Mouse (Mus musculus) frontal cortex, postnatal 36 days (tissue): ENCODE measurements around the gene Flad1.
A peak's percentile ranks its signal among the peaks of the same experiment; 100 is the strongest.

Source experiments
- DNase-seq, 2 experiments: peaks; one replicate each; pipeline ENCODE4 v3.0.0; 2022; ENCODE audit warnings: low spot score in 2 of 2

The Flad1 gene

DNA sequence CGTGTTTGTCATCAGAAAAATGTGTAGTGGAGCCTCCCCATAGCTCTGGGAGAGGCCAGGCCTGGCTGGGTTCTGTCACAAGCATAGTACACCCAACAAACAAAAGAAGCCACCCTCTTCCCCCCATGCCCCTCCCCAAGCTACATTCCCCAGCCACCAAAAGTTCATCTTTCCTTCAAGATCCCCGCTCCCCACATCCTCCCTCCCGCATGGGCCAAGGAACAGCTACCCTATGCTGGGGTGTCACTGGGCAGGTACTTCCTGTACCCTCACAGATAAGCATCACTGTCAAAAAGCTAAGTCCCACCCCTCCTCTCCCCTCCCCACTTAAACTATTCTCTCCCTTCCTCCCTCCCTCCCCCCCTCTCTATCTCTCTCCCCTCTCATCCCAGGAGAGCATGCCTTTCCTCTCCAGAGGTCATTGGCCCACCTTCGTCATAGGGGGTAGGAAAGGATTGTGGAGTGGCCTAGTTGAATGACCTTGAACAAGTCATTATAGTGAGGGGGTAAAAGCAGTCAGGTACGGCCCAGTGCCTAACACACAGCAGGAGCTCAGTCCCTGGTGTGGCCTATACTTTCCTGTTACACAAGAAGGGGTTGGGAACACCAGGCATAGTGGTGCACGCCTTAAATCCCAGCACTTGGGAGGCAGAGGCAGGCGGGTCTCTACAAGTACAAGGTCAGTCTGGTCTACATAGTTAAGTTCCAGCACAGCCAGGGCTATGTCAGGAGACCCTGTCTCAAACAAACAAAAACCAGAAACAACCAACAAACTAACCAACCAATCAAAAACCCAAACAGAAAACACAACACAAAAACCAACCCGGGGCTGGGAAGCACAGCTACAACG lies 29.4 kb downstream of the Flad1 start:
- no peak for DNase-seq

DNA sequence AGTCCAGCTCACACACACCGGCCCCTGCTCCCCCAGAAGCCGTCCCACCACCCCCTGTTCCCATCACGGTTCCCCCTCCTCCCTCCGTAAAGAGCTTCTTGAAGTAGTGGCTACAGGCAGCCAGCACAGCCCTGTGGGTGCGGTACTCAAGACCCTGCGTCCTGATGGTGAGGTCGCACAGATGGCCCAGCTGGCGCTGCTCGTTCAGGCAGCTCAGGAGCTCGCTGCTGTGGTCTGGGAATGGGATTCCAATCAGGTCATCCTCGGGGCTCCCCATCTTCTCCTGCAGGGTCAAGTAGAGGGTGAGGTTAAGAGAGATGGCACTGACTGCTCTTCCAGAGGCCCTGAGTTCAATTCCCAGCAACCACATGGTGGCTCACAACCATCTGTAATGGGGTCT lies 30.4 kb downstream of the Flad1 start:
- DNase-seq = no peak

DNA sequence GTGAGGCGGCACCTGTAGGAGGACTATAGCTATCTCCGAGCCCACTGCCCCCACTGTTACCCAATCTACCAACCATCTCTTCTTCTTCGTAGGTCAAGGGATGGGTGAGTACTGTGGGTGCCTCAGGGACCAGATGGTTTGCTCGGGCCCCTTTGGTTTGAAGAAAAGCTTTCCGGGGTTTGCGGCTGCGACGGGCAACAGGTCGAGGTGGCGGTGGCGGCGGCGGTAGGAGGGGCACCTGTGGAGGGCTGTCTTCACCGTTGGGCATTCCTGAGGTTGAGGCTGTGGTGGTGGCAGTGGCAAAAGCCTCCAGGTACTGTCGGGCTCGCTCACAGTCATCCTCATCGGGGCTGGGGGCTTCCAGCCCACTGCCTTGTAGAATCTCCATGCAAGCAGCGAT lies 31.0 kb downstream of the Flad1 start:
- DNase-seq = no peak

DNA sequence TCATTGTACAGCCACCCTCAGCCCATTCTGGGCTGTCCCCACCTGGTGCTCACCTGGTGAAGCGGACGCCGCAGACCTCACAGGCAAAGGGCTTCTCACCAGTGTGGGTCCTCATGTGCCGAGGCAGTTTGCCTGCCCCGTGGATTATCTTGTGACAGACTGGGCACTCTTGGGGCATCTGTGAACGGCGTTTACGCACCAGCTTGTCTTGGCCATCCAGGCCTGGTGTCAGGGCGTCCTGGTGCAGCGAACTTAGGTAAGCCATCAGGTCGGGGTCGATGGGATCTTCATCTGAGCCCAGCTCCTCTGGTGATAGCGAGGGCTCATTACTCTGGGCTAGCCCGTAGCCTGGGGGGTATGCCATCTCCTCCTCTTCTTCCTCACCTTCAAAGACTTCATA lies 31.4 kb downstream of the Flad1 start:
- no peak for DNase-seq

DNA sequence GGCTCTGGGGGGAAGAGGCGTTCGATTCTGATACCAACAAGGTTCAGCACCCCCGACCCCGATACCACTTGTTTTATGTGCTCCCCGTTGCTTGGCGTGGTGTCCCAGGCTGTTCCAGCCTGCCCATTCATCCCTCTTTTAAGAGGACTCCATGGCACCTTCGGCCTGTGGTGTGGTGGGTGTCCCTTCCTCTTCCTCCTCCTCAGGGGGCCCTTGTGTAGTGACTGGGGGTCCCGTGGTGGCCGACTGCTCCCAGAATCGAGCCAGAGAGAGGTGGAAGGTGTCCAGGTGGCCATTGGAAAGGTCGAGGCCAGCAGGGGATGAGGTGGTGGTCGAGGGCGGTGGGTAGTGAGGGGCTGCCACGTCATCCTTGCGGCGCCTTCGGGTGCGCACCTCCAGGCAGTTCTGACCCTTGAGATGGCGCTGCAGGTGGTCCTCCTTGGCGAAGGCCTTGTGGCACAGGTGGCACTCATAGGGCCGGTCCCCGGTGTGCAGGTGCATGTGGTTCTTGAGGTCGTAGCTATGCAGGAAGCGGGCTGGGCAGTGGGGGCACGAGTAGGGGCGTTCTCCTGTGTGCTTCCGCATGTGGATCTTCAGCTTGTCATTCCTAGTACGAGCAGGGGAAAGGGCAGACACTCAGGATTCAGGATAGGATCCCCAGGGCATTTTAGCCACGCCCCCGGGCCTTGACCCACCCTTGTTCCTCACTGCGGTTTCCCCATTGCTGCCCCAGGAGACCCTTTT lies 32.1 kb downstream of the Flad1 start:
- DNase-seq = no peak

DNA sequence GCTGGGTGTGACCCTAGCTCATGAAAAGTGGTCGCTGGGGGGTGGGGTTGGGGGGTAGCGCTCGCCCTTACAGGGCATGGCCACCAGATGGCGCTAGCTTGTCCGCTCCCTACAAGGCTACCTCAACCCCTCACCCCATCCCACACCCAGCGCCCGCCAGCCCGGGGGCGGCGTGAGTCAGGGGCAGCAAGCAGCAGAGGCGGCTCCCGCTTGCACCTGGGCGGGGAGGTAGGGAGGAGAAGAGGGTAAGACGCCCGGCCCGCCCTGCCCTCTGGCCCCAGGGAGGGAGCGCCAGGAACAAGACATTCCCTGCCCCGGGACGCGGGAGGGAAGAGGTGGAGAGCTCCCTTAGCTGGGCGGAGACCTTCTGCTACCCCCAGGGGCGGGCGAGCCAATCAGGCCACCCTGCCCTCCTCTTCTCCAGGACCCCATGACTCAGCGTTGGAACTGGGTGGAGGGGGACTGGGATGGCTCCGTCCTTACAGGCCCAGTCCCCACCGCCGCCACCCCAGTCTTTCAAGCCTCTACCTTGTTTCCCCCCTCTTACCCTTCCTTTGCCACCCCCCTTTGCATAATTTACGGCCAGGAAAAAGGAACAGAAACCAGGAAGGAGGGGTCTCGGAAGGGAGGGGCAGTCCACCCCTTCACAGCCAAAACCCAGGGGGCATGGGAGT lies 33.1 kb downstream of the Flad1 start:
- DNase-seq = peak; percentile 59 to 76

DNA sequence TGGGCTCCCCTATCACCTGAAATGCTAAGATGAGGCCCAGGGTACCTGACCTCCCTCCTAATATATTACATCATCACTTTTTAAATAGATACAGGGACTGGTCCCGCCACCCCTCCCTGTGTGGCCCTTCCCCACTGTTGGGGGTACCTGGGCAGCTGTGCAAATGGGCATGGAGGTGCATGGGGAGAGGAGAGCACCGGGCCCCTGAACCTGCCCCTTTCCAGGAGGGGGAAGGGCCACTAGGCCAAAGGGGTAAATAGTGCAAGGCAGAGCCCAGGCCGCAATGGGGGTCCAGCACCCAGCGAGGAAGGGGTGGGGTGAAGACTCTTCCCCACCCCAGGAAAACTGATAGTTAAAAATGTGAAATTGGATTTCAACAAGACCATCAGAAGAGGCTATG lies 33.8 kb downstream of the Flad1 start:
- DNase-seq = no peak

DNA sequence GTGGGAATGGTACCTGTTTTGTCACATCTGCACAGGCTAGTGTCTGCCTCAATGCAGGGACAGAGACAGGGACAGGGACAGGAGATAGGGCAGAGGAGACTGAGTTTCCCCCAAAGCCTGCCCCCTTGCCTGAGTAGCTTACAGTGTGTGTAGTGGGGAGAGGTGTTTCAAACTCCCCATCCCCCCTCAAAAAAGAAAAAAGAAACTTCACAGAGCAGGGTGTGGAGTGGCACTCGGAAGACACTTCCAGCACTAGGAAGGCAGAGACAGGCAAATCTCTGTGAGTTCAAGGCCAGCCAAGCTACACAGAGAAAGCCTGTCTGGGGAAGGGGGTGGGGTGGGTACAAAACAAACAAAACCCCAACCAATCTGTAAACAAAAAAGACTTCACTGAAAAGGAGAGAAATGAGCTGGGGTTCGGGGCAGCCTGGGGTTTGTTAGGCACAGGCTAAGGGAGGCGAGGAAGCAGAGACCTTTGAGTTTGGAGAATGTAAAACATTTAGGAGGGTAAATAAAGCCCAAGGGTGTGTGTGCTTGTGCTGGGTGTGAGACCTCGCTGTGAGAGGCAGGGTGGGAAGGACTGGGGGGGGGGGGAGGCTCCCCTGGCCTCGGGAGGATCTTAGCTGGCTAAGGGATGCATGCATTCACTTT lies 38.0 kb downstream of the Flad1 start:
- no peak for DNase-seq

DNA sequence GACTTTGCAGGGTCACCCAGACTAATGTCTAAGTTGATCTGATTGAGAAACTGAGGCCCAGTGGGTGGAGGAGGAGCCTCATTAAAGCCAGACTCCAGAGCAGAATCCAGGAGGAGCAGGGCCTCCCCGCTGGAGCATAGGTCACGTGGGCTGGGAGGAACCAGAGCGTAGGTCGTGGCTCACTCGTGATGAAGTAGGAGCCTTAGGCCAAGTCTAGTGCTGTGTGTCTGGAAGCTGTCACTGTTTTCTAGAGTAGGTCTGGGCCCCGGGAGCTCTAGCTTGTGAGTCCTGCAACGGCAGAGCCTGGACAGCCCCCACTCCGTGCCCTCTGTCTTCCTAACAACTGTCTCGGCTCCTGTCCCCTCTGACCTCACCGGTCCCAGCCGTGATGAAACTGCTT lies 44.3 kb downstream of the Flad1 start:
- DNase-seq = no peak

DNA sequence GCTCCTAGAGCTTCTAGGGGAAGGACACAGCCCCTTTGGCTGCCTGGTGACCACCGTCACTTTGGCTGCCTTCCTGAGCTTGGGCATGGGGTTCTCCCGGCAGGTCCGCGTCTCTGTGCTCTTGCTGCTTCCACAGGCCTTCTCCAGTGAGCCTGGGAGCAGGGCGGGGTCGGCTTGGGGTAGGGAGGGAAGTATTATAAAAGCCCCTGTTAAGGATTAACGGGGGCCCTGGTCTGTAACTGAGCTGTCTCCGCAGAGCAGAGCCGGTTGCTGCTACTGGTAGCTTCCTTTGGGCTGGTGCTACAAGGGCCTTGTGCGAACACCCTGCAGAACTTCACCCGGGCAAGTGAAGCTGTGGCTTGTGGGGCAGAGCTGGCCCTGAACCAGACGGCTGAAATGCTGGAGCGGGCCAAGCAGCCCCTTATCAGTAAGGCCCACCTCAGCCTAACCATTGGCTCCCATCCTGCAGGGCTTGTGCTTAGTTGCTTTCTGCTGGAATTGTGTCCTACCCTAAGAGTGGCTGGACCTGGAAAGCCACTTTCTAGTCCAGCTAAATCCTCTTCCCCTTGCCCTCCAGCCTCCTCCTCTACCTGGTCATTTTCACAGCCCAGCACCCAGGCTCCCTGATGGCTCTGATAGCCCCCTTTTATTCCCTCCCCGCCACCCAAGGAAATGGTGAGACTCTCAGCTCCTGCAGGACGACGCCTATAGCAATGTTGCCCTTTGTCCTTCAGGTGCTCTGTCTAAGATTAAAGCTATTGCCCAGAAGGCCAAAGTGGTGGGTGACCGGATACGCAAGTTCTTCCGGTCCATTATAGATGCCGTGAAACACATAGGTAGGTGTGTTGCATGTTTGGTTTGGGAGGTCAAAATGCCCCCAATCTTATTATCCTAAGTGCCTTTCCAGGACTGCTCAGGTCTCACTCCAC lies 45.9 kb downstream of the Flad1 start:
- no peak for DNase-seq

DNA sequence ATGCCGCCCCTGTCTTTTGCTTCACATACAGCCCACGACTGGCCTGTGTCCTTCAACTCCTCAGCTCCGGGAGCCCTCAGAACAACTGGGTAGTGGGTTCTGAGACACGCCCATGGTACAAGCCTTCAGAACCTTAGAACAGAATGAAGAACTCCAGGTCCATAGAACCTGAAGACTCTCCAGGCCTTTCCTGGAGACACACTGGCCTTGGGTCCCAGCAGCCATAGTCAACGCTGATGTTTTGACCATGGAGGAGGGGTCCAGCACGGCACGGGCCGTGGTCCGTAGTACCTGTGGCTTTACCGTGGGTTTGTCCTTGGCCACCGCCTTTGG lies 46.6 kb downstream of the Flad1 start, which contains the start of gene Dcst1:
Dcst1 (minus strand) TSS at position 101 of the 333 bp plus-strand sequence.
- no peak for DNase-seq

DNA sequence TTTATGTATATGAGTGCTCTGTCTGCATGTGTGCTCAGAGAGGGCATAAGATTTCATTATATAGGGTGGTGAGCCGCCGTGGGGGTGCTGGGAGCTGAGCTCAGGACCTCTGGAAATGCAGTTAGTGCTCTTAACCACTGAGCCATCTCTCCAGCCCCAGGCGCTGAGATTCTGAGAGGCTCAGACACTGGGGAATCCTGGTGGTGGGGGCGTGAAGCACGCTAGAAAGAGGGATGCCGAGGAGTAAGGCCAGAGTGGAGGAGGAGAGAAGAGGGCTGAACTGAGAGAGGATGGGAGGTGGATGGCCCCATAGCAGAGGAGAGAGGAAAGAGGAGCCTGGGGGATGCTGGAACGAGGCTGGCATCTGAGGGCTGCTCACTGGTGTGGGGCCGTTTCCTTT lies 47.0 kb downstream of the Flad1 start:
- DNase-seq = no peak

DNA sequence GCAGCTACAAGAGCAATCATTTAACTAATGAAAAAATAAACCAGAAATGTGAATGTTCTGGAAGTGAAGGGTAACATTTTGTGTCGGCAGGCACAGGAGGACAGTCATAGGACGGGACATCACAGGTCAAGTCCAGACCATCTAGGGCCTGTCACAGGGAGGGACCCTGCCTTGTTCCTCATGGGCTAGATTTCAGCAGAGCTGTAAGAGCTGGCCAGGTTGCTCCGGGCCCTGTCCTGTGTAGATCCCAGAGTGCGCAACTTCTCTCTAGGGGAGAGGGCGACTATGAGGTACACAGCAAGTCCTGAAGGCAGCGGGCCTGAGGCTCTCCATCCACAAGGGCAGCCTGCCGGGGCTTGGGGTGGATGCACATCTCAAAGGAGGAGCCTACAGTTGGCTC lies 50.0 kb downstream of the Flad1 start, which contains the start of gene Dcst2:
Dcst2 (plus strand) TSS at position 301 of the 400 bp plus-strand sequence.
- no peak for DNase-seq

DNA sequence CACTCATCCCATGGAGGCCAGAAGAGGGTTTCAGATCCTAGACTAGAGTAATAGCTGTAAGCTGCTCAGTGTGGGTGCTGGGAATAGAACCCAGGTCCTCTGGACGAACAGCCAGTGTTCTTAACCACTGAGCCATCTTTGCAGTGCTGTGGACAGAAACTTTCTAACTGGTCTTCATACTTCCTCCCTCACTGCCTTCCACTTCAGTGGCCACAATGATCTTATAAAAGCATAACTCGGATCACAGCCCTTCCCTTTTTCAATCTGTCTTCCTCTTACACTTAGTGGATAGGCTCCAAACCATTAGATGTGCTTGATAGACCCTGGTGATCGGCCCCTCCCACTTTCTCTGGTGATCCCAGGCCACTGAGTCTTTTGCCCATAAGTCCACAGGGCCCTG lies 51.4 kb downstream of the Flad1 start:
- no peak for DNase-seq

DNA sequence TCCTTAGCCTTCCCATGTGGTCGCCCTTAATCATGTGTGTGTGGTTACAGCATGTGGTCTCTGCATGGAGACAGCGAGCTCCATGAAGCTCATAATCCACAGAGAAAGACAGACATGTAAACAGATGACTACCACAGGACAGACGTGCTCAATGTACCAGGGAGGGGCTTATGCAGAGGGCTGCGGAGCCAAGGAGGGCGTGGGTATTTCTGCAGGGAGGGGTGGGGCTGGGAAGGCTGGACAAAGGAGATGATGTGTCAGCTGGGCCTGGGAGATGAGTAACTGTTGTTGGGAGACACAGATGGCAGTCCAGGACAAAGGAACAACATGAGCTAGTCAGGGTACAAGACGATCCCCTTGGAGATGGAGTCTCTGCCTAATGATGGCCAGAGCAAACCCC lies 52.0 kb downstream of the Flad1 start:
- no peak for DNase-seq

DNA sequence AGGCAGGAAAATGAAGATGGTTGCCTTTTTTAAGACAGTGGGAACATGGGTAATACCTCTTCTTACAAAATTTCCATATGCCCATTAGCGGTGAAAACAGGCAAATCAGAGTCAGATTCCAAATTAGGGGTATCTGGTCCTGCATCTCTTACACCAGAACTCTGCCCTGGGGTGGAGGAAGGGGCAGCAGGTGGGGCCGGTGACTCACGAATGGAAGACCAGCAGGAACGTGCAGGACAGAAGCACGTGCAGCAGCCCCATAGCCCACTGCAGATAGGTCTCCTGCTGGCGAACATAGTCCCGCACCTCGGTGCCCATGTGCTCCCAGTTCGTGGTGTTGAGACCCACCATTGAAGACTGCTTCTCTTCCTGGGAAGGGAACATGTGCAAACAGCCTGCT lies 55.6 kb downstream of the Flad1 start:
- DNase-seq = no peak

DNA sequence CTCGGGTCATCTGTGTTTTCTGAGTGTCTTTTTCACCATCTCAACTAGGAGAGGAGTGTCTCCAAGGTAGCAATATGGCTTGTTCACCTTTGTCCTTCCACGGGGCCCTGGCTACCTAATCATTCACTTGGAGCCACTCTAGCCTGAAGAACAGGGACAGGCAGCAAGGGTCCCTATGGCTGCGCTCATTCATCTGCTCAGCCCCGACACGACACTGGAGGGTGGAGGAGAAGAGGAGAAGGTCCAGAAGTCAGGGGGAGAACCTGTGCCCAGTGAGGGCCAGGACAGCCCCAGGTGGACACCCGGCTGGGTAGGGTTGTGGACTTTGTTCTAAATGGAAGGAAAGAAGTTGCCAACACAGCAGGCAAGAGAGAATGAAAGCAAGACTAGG lies 56.2 kb downstream of the Flad1 start:
- DNase-seq = no peak

DNA sequence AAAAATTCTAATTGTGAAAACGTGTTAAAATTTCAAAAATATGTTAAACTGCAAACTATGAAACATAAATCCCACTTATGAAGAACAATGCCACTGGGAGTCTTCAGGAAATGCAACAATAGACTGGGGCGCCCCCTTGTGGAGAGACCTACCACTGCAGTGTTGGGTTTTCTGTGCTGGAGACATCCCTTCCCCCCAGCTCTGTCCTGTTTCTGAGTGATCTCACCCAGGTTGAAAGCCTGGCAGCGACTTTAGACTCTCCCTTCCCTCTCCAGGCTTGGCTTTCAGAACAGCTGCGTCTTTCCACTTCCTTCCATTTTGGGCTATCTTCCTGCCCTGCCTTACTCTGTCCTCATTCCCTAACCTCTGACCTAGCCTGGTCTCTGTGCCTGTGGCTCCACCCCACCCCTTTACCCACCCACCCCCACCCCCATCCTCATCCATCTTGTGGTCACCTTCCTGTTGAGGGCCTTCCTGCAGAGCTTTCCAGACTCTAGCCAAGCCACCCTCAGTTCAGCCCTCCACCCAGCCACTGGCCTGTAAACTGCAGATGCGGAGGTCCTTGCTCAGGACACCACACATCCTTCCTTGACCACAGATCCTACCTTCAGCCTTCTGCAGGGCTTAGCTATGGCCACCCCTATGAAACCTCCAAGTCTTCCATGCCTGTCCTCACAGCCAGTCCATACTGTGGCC lies 56.7 kb downstream of the Flad1 start:
- peak; percentile 83 to 90 for DNase-seq

DNA sequence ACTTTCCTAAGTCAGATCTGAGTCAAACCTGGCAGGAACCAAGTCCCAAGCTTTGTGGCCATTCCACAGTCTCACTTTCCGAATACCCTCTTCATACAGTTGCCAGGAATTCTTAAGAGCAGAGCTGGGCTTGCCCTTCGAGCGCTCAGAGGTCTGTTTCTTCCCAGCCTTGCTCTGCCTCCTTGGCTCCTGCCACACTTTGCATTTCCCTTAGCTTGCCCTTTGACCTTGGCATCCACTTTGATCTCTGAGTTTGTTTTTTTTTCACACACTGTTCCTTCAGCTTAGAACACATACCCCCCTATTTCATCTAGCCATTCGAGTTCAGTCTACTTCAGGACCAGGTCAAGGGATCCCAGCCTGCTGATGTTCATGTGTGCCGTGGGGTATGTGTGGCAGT lies 60.4 kb downstream of the Flad1 start:
- no peak for DNase-seq
